Mouse (Mus musculus) thymus, adult 2 months (tissue): Measurements from ENCODE around the gene Tmem131. TPM values are rescaled to one million over a fixed set of nuclear protein-coding genes. Genes with fewer than 3 reads are reported as not detected.

Experiments used
- DNase-seq: peaks from one replicate; pipeline ENCODE4 v3.0.0; 2021
- H3K27ac ChIP-seq: fragments of 200-500 bp; 2 replicates; pipeline ENCODE4 v1.5.1; 2012; ENCODE audit warnings: low read length, control low read depth; ENCODE audit not compliant: control insufficient read depth, insufficient read depth
- H3K27me3 ChIP-seq: fragments of 200-500 bp; 2 replicates; pipeline ENCODE4 v1.6.1; 2012; ENCODE audit warnings: mild to moderate bottlenecking, low read length, moderate library complexity, mixed read lengths; ENCODE audit not compliant: control insufficient read depth, insufficient read depth
- H3K36me3 ChIP-seq: fragments of 200-500 bp; 2 replicates; pipeline ENCODE4 v1.6.1; 2012; ENCODE audit warnings: mild to moderate bottlenecking, low read length, moderate library complexity; ENCODE audit not compliant: control insufficient read depth, insufficient read depth
- H3K4me1 ChIP-seq: fragments of 200-500 bp; replicated peaks from 2 replicates; pipeline ENCODE4 v1.6.1; 2012; ENCODE audit warnings: low read length; ENCODE audit not compliant: control insufficient read depth, insufficient read depth
- H3K4me3 ChIP-seq: fragments of 200-500 bp; 2 replicates; pipeline ENCODE4 v1.5.1; 2012; ENCODE audit warnings: mild to moderate bottlenecking, low read length, control low read depth, moderate library complexity; ENCODE audit not compliant: control insufficient read depth, insufficient read depth
- CTCF ChIP-seq: fragments of 200-500 bp; IDR thresholded peaks from 2 replicates; pipeline ENCODE4 v1.5.1; 2012; ENCODE audit warnings: mild to moderate bottlenecking, control low read depth, low read length, moderate library complexity, borderline replicate concordance; ENCODE audit not compliant: control insufficient read depth, poor library complexity, insufficient read depth; ENCODE audit errors: extremely low read depth
- POLR2A ChIP-seq: fragments of 200-500 bp; IDR thresholded peaks from 2 replicates; pipeline ENCODE4 v1.6.1; 2012; ENCODE audit warnings: mild to moderate bottlenecking, low read length, control low read depth, moderate library complexity; ENCODE audit not compliant: control insufficient read depth, poor library complexity, insufficient read depth; ENCODE audit errors: extremely low read depth
- WGBS: fragments of 180-500 bp; shearing (Covaris S2); methylation state at CpG from one replicate; pipeline ENCODE4 v1.1.7; 2018; 5-methylcytosine and 5-hydroxymethylcytosine counted together
- polyA plus RNA-seq: library from polyadenylated mRNA; depleted of rRNA; stranded (reverse); fragments of >200 nt; gene quantifications from 2 replicates; pipeline ENCODE4 v1.2.3, GENCODE M21; 2012

Tmem131 gene
- polyA plus RNA-seq, 1 experiment = 51.1 TPM

GRCm38 (mm10) chr1:36789416-36789815 lies 154.1 kb downstream of the Tmem131 start:
- no peak for TF ChIP-seq POLR2A
- TF ChIP-seq CTCF = no peak
- 74% methylated on average over 8 of the region's 8 CpGs for WGBS
- DNase-seq = no peak

GRCm38 (mm10) chr1:36786377-36786776 lies 157.1 kb downstream of the Tmem131 start:
- no peak overlapping the region for H3K4me3 ChIP-seq
- WGBS = 94% methylated on average over 7 of the region's 7 CpGs
- peak; percentile 41; the same call in 1 of the 2 replicates for TF ChIP-seq CTCF
- TF ChIP-seq POLR2A = no peak

More at GRCm38 (mm10) chr1:36789416-36789815, 154.1 kb downstream of the Tmem131 start:
- Histone ChIP-seq H3K36me3 (peaks cover 22% of the 10 kb centered on the region), H3K4me1 (peaks cover 9% of the 10 kb centered on the region), H3K4me3 (no peak overlapping the region), H3K27me3 (no peaks in the 10 kb centered on the region), H3K27ac (no peak overlapping the region)

GRCm38 (mm10) chr1:36785238-36785641 lies 158.2 kb downstream of the Tmem131 start:
- H3K27ac ChIP-seq = no peak overlapping the region
- no peaks in the 10 kb centered on the region for H3K27me3 ChIP-seq
- H3K4me1 ChIP-seq = peaks cover 9% of the 10 kb centered on the region
- TF ChIP-seq POLR2A (no peak), CTCF (no peak)
- DNase-seq = no peak
- peaks cover 23% of the 10 kb centered on the region for H3K36me3 ChIP-seq
- 4% methylated on average over 16 of the region's 16 CpGs for WGBS
- H3K4me3 ChIP-seq = peak overlapping the region; percentile 16; the same call in 1 of the 2 replicates

More at GRCm38 (mm10) chr1:36786377-36786776, 157.1 kb downstream of the Tmem131 start:
- H3K36me3 ChIP-seq = peaks cover 12% of the 10 kb centered on the region
- no peak overlapping the region for H3K27ac ChIP-seq
- peaks cover 9% of the 10 kb centered on the region for H3K4me1 ChIP-seq
- H3K27me3 ChIP-seq = no peaks in the 10 kb centered on the region
- no peak for DNase-seq

GRCm38 (mm10) chr1:36784365-36785134 lies 158.9 kb downstream of the Tmem131 start:
- Histone ChIP-seq H3K4me1 (peaks cover 9% of the 10 kb centered on the region), H3K27ac (no peak overlapping the region), H3K4me3 (peak overlapping the region; percentile 16; the same call in 1 of the 2 replicates), H3K27me3 (no peaks in the 10 kb centered on the region), H3K36me3 (peaks cover 29% of the 10 kb centered on the region)
- WGBS = 3% methylated on average over 20 of the region's 20 CpGs
- TF ChIP-seq CTCF = peak; percentile 71; the same call in 1 of the 2 replicates
- TF ChIP-seq POLR2A = no peak
- DNase-seq = peak; percentile 76

GRCm38 (mm10) chr1:36782476-36782875 lies 161.0 kb downstream of the Tmem131 start:
- Histone ChIP-seq H3K27me3 (no peaks in the 10 kb centered on the region), H3K36me3 (peaks cover 47% of the 10 kb centered on the region), H3K27ac (no peak overlapping the region), H3K4me1 (peaks cover 15% of the 10 kb centered on the region), H3K4me3 (no peak overlapping the region)
- TF ChIP-seq CTCF (no peak), POLR2A (no peak)
- no peak for DNase-seq
- WGBS = 91% methylated on average over 11 of the region's 11 CpGs

- H3K4me1 ChIP-seq = peaks cover 15% of the 10 kb centered on the region
- no peaks in the 10 kb centered on the region for H3K27me3 ChIP-seq
- no peak overlapping the region for H3K4me3 ChIP-seq
- no peak for DNase-seq
- 96% methylated on average over 13 of the region's 13 CpGs for WGBS
- H3K36me3 ChIP-seq = peaks cover 61% of the 10 kb centered on the region
- H3K27ac ChIP-seq = no peak overlapping the region
- TF ChIP-seq CTCF (no peak), POLR2A (no peak)
These were observed 162.7 kb downstream of the Tmem131 start for GRCm38 (mm10) chr1:36780793-36781192.
